Comparison of ENCODE assay signal across 24 mouse cellular contexts in genomic region chr9:46199609-46200008, GRCm38 (mm10). TPM values are rescaled to one million over a fixed set of nuclear protein-coding genes. Genes with fewer than 3 reads are reported as not detected.
DNase-seq lines count a peak whose midpoint lies in the region; ATAC-seq and TF ChIP-seq lines count a peak whose summit lies in the region.
"Had no signal": no experiment of that assay in that cellular context is flagged by ENCODE, and none has a peak within 500 bp of the region (broad histone marks: within the 10 kb centered on the region; RNA-seq: fewer than 3 reads in every experiment).

No protein-coding gene starts in this region.

- H3K9me3 ChIP-seq in liver, embryonic 11.5 days (ENCODE audit: control insufficient read depth, low read length) = no peaks in the 10 kb centered on the region
- H3K9me3 ChIP-seq: embryonic facial prominence, embryonic 10.5 days; forebrain, embryonic 13.5 days; G1E; heart, embryonic 15.5 days; hindbrain, embryonic 13.5 days had no signal

- no peak for TF ChIP-seq EP300 in heart, adult 2 months (IDR thresholded peaks at IDR 0.05; ENCODE audit: insufficient read depth, low read depth, low read length)

- H3K4me1 ChIP-seq in heart, adult 2 months (ENCODE audit: control insufficient read depth, insufficient read depth, low read length) = peaks cover 31% of the 10 kb centered on the region
- H3K4me1 ChIP-seq in liver, adult 2 months (ENCODE audit: control insufficient read depth, insufficient read depth, low read length) = peaks cover 46% of the 10 kb centered on the region
- H3K4me1 ChIP-seq in liver, embryonic 11.5 days (replicated peaks; ENCODE audit: control insufficient read depth, insufficient read depth, low read length) = peaks cover 13% of the 10 kb centered on the region
- H3K4me1 ChIP-seq: embryonic facial prominence, embryonic 10.5 days; forebrain, embryonic 13.5 days; hindbrain, embryonic 13.5 days had no signal

- no peak overlapping the region for H3K4me3 ChIP-seq in heart, adult 2 months
- no peak overlapping the region for H3K4me3 ChIP-seq in liver, adult 2 months (ENCODE audit: insufficient read depth, low read depth, low read length)
- no peak overlapping the region for H3K4me3 ChIP-seq in liver, embryonic 11.5 days (ENCODE audit: low read depth, low read length)
- H3K4me3 ChIP-seq: embryonic facial prominence, embryonic 10.5 days; forebrain, embryonic 13.5 days; heart, embryonic 15.5 days; hindbrain, embryonic 13.5 days had no signal

- peak overlapping the region; percentile 90 for H3K27ac ChIP-seq in heart, adult 2 months
- H3K27ac ChIP-seq in liver, adult 2 months (replicated peaks; ENCODE audit: insufficient read depth, low read depth, low read length) = peak overlapping the region; percentile 99
- H3K27ac ChIP-seq in liver, embryonic 11.5 days (ENCODE audit: low read depth, low read length) = no peak overlapping the region
- H3K27ac ChIP-seq: embryonic facial prominence, embryonic 10.5 days; forebrain, embryonic 13.5 days; hindbrain, embryonic 13.5 days; hindbrain, postnatal 0 days had no signal

- 48% methylated on average over 2 of the region's 2 CpGs for WGBS in heart, adult 2 months
- 13% methylated on average over 2 of the region's 2 CpGs for WGBS in liver, adult 2 months
- WGBS in liver, embryonic 11.5 days = 70% methylated on average over 2 of the region's 2 CpGs

- peaks cover 14% of the 10 kb centered on the region for H3K36me3 ChIP-seq in heart, adult 2 months (ENCODE audit: control insufficient read depth, insufficient read depth, low read length)
- H3K36me3 ChIP-seq in liver, adult 2 months (ENCODE audit: control insufficient read depth, insufficient read depth, low read length) = peaks cover 22% of the 10 kb centered on the region
- peaks cover 12% of the 10 kb centered on the region for H3K36me3 ChIP-seq in liver, embryonic 11.5 days (ENCODE audit: control insufficient read depth, insufficient read depth, low read length)

- H3K4me2 ChIP-seq in liver, embryonic 11.5 days = no peak overlapping the region
- H3K4me2 ChIP-seq: forebrain, embryonic 13.5 days; heart, embryonic 11.5 days; heart, embryonic 15.5 days; hindbrain, embryonic 13.5 days had no signal

- TF ChIP-seq POLR2A in heart, adult 2 months (IDR thresholded peaks at IDR 0.05; ENCODE audit: insufficient read depth, low read depth, low read length) = no peak
- TF ChIP-seq POLR2A in liver, adult 2 months (IDR thresholded peaks at IDR 0.05; ENCODE audit: extremely low read depth, insufficient read depth, low read length) = no peak

- TF ChIP-seq CTCF in heart, adult 2 months (IDR thresholded peaks at IDR 0.05) = no peak
- TF ChIP-seq CTCF in liver, adult 2 months (IDR thresholded peaks at IDR 0.05; ENCODE audit: low read depth, low read length) = no peak

- ATAC-seq in liver, embryonic 11.5 days (replicated peaks; ENCODE audit: low FRiP score) = no peak
- ATAC-seq: forebrain, embryonic 13.5 days; forebrain, postnatal 0 days; hindbrain, postnatal 0 days had no signal

- H3K27me3 ChIP-seq in heart, adult 2 months (ENCODE audit: control insufficient read depth, insufficient read depth, low read length) = no peaks in the 10 kb centered on the region
- no peaks in the 10 kb centered on the region for H3K27me3 ChIP-seq in liver, adult 2 months (ENCODE audit: control insufficient read depth, insufficient read depth, low read length)
- H3K27me3 ChIP-seq in liver, embryonic 11.5 days (replicated peaks; ENCODE audit: control insufficient read depth, insufficient read depth, low read length) = no peaks in the 10 kb centered on the region
- H3K27me3 ChIP-seq: forebrain, embryonic 13.5 days; heart, embryonic 15.5 days; hindbrain, embryonic 13.5 days had no signal

- H3K9ac ChIP-seq in heart, adult 2 months (ENCODE audit: low read depth, low read length) = no peak overlapping the region
- peak overlapping the region; percentile 52 for H3K9ac ChIP-seq in liver, adult 2 months (ENCODE audit: low read depth, low read length)
- H3K9ac ChIP-seq in liver, embryonic 11.5 days (ENCODE audit: low read depth, low read length) = no peak overlapping the region
- H3K9ac ChIP-seq: forebrain, embryonic 13.5 days; forebrain, postnatal 0 days; heart, embryonic 15.5 days; hindbrain, embryonic 13.5 days had no signal

- H3K79me2 ChIP-seq in heart, adult 2 months (replicated peaks; ENCODE audit: control insufficient read depth, insufficient read depth, low read length) = no peaks in the 10 kb centered on the region
- H3K79me2 ChIP-seq in liver, adult 2 months (ENCODE audit: control insufficient read depth, insufficient read depth, low read length) = no peaks in the 10 kb centered on the region

- intact Hi-C loops in heart, adult 2 months (cut with DNase I) = loop anchor here (2.0 kb wide), 1 partner anchor 15 kb away; no protein-coding TSS in a partner anchor
- intact Hi-C loops in heart, postnatal 14 days (cut with DNase I) = loop anchor here (2.0 to 10.0 kb wide), 2 partner anchors 45 to 285 kb away; no protein-coding TSS in a partner anchor

- DNase-seq in adrenal gland, adult (ENCODE audit: inconsistent age in 2 of 2, low spot score in 1 of 2) = peak; percentile 75 to 88
- DNase-seq in adrenal gland, postnatal 10 days = no peak
- no peak for DNase-seq in heart, adult 2 months
- no peak for DNase-seq in heart, postnatal 14 days
- peak; percentile 99 for DNase-seq in liver, adult 2 months (ENCODE audit: extremely low read depth, low read depth, low spot score)
- DNase-seq in liver, embryonic 11.5 days (ENCODE audit: low spot score) = no peak
- DNase-seq in adrenal gland, postnatal 14 days = peak; percentile 62
- DNase-seq: B cell, adult 2 months; cerebellum, adult 2 months; cerebellum, postnatal 10 days; forebrain, postnatal 0 days; gastrocnemius, postnatal 14 days had no signal

RNA-seq across cellular contexts. Expression of gene Apoa1, which starts 28.8 kb away (rescaled TPM):
- 1,000 to 10,000 TPM; 1,779 to 4,788 TPM for total RNA-seq in adrenal gland, postnatal 10 days (2021)
- total RNA-seq in heart, adult 2 months (2021) = not detected
- polyA plus RNA-seq in heart, adult 2 months (2012; rRNA removed) = 0.51 and 2.3 TPM in 2 replicates
- under 1 TPM in 1 of 2 experiments, not detected in 1; 0.29 TPM for total RNA-seq in heart, postnatal 14 days (2021)
- 4,768 and 8,294 TPM in 2 replicates for total RNA-seq in liver, adult 2 months (2014; rRNA removed)
- 7,598 and 8,406 TPM in 2 replicates for polyA plus RNA-seq in liver, adult 2 months (2012; rRNA removed)
- polyA plus RNA-seq in liver, embryonic 11.5 days (2014; fragmentation: Nextera tagmentation; extraction: Ambion mirVana) = 1,257 and 1,278 TPM in 2 replicates
- total RNA-seq in adrenal gland, postnatal 14 days (2021) = 163 and 2,505 TPM in 2 replicates
- total RNA-seq: G1E; gastrocnemius, postnatal 14 days; hematopoietic stem cell, adult 5-6 weeks had no signal
- polyA plus RNA-seq: CD4-positive, CD25-positive, alpha-beta regulatory T cell, adult 4 months had no signal

RNA-seq across cellular contexts. Expression of gene Apoc3, which starts 35.8 kb away (rescaled TPM):
- 10 to 100 TPM; 25.1 to 63.1 TPM for total RNA-seq in adrenal gland, postnatal 10 days (2021)
- total RNA-seq in heart, adult 2 months (2021) = not detected
- polyA plus RNA-seq in heart, adult 2 months (2012; rRNA removed) = 1.4 and 3.3 TPM in 2 replicates
- not detected for total RNA-seq in heart, postnatal 14 days (2021)
- total RNA-seq in liver, adult 2 months (2014; rRNA removed) = 2,319 and 2,365 TPM in 2 replicates
- polyA plus RNA-seq in liver, adult 2 months (2012; rRNA removed) = 8,710 and 9,739 TPM in 2 replicates
- 1.4 and 4.2 TPM in 2 replicates for polyA plus RNA-seq in liver, embryonic 11.5 days (2014; fragmentation: Nextera tagmentation; extraction: Ambion mirVana)
- total RNA-seq in adrenal gland, postnatal 14 days (2021) = 9.9 and 222 TPM in 2 replicates
- total RNA-seq: forebrain, postnatal 0 days; gastrocnemius, postnatal 14 days; hematopoietic stem cell, adult 5-6 weeks; hindbrain, postnatal 0 days had no signal
- polyA plus RNA-seq: CD4-positive, CD25-positive, alpha-beta regulatory T cell, adult 4 months; embryonic facial prominence, embryonic 10.5 days; embryonic facial prominence, embryonic 14.5 days; forebrain, embryonic 13.5 days; G1E; heart, embryonic 11.5 days; heart, embryonic 15.5 days; hindbrain, embryonic 13.5 days; hindbrain, postnatal 0 days had no signal

RNA-seq across cellular contexts. Expression of gene Apoa4, which starts 40.9 kb away (rescaled TPM):
- 1 to 10 TPM; 2.9 to 8.5 TPM for total RNA-seq in adrenal gland, postnatal 10 days (2021)
- total RNA-seq in heart, adult 2 months (2021) = not detected
- polyA plus RNA-seq in heart, adult 2 months (2012; rRNA removed) = 0.09 and 0.10 TPM in 2 replicates
- total RNA-seq in heart, postnatal 14 days (2021) = under 1 TPM in 1 of 2 experiments, not detected in 1; 0.12 TPM
- total RNA-seq in liver, adult 2 months (2014; rRNA removed) = 187 and 323 TPM in 2 replicates
- polyA plus RNA-seq in liver, adult 2 months (2012; rRNA removed) = 177 and 239 TPM in 2 replicates
- not detected in 2 replicates for polyA plus RNA-seq in liver, embryonic 11.5 days (2014; fragmentation: Nextera tagmentation; extraction: Ambion mirVana)
- total RNA-seq in adrenal gland, postnatal 14 days (2021) = 0.86 and 4.1 TPM in 2 replicates
- total RNA-seq: forebrain, postnatal 0 days; G1E; gastrocnemius, adult 18-20 months; gastrocnemius, postnatal 14 days; hematopoietic stem cell, adult 5-6 weeks; hindbrain, postnatal 0 days had no signal
- polyA plus RNA-seq: CD4-positive, CD25-positive, alpha-beta regulatory T cell, adult 4 months; embryonic facial prominence, embryonic 10.5 days; forebrain, postnatal 0 days; G1E; gonadal fat pad, adult 2 months; heart, embryonic 11.5 days; hindbrain, embryonic 13.5 days; hindbrain, postnatal 0 days had no signal

Comparison
In these comparisons a context has a peak if more than half of its experiments do, and no peak if none do; other contexts are left out.
1. DNase-seq: peak in adrenal gland, adult (2 of 2), liver, adult 2 months (single experiment) and adrenal gland, postnatal 14 days (single experiment); none in adrenal gland, postnatal 10 days (single experiment), heart, adult 2 months (0 of 2), heart, postnatal 14 days (0 of 2) and liver, embryonic 11.5 days (single experiment).
2. RNA of gene Apoa1, which starts 28.8 kb away (total RNA-seq): 1,779 to 4,788 TPM in adrenal gland, postnatal 10 days, 4,768 to 8,294 TPM in liver, adult 2 months and 163 to 2,505 TPM in adrenal gland, postnatal 14 days; 0.29 TPM in heart, postnatal 14 days and not detected in heart, adult 2 months; every median in the first group is over 100 times any median in the second.
3. RNA of gene Apoa4, which starts 40.9 kb away (total RNA-seq): 187 to 323 TPM in liver, adult 2 months; 2.9 to 8.5 TPM in adrenal gland, postnatal 10 days, 0.86 to 4.1 TPM in adrenal gland, postnatal 14 days, 0.12 TPM in heart, postnatal 14 days and not detected in heart, adult 2 months; every median in the first group is over 10 times any median in the second.